Mouse (Mus musculus) granulocyte monocyte progenitor cell, adult 5-6 weeks (primary cell): Measurements from ENCODE around the gene Sh3rf1. TPM values are rescaled to one million over a fixed set of nuclear protein-coding genes. Genes with fewer than 3 reads are reported as not detected.

ENCODE experiments used
- total RNA-seq, 2 experiments: library from RNA; stranded (forward) in 1 of 2; stranded (reverse) in 1 of 2; fragments of 200-712, 200-1000 nt in 1 of 2; fragments of >200 nt in 1 of 2; fragmentation: Nextera tagmentation in 1 of 2; gene quantifications; 2 replicates each; pipeline ENCODE4 v1.2.3; 2014 to 2017

Gene Sh3rf1
- total RNA-seq, 2 experiments from 2014 or later, result 2.0 to 2.1 TPM

Other genes with a start within 250 kb of the Sh3rf1 start
- gene Clcn3, start 240.6 kb upstream of the Sh3rf1 start, total RNA-seq (2014; fragmentation: Nextera tagmentation), result 14.8 and 19.5 TPM in 2 replicates
- 26.7 and 28.8 TPM in 2 replicates for gene Clcn3, start 240.6 kb upstream of the Sh3rf1 start, total RNA-seq (2017)
- gene Nek1, start 230.7 kb upstream of the Sh3rf1 start, total RNA-seq (2014; fragmentation: Nextera tagmentation), result 15.3 and 18.1 TPM in 2 replicates
- 19.3 and 19.6 TPM in 2 replicates for gene Nek1, start 230.7 kb upstream of the Sh3rf1 start, total RNA-seq (2017)